Mouse (Mus musculus) frontal cortex, postnatal 10 days (tissue): ENCODE measurements around the gene Smg9.

Source experiments
- DNase-seq, 2 experiments: peaks; one replicate each; pipeline ENCODE4 v3.0.0; 2022; ENCODE audit warnings: low spot score in 2 of 2, mixed read lengths in 1 of 2

Smg9 gene

GRCm38 (mm10) chr7:24406528-24407344 is 7.3 kb downstream of the Smg9 start:
- peak in 1 of 2 experiments; percentile 62 for DNase-seq

- no peak for DNase-seq
Measured at GRCm38 (mm10) chr7:24408186-24408585, 8.8 kb downstream of the Smg9 start.

GRCm38 (mm10) chr7:24410123-24410522 is 10.7 kb downstream of the Smg9 start:
- no peak for DNase-seq

GRCm38 (mm10) chr7:24410831-24411230 is 11.4 kb downstream of the Smg9 start:
- no peak for DNase-seq

GRCm38 (mm10) chr7:24413630-24414029 is 14.2 kb downstream of the Smg9 start:
- DNase-seq = no peak

- no peak for DNase-seq
Measured at GRCm38 (mm10) chr7:24415261-24415660, 15.8 kb downstream of the Smg9 start.

GRCm38 (mm10) chr7:24419579-24419978 is 20.2 kb downstream of the Smg9 start:
- no peak for DNase-seq

GRCm38 (mm10) chr7:24421648-24422047 is 22.2 kb downstream of the Smg9 start:
- no peak for DNase-seq

- no peak for DNase-seq
Measured at GRCm38 (mm10) chr7:24422251-24422650, 22.8 kb downstream of the Smg9 start.

GRCm38 (mm10) chr7:24423107-24423763 is 23.8 kb downstream of the Smg9 start:
- DNase-seq = no peak

GRCm38 (mm10) chr7:24423956-24424732 is 24.7 kb downstream of the Smg9 start:
- no peak for DNase-seq

GRCm38 (mm10) chr7:24425919-24426318 is 26.5 kb downstream of the Smg9 start:
- no peak for DNase-seq

- no peak for DNase-seq
Measured at GRCm38 (mm10) chr7:24427168-24427567, 27.7 kb downstream of the Smg9 start.

- DNase-seq = no peak
Measured at GRCm38 (mm10) chr7:24428725-24429124, 29.3 kb downstream of the Smg9 start.

GRCm38 (mm10) chr7:24429413-24430112 is 30.1 kb downstream of the Smg9 start:
- peak; percentile 69 to 81 for DNase-seq

- no peak for DNase-seq
Measured at GRCm38 (mm10) chr7:24430551-24431345, 31.3 kb downstream of the Smg9 start.

GRCm38 (mm10) chr7:24431713-24432112 is 32.3 kb downstream of the Smg9 start:
- no peak for DNase-seq

GRCm38 (mm10) chr7:24435305-24435704 is 35.9 kb downstream of the Smg9 start:
- no peak for DNase-seq

GRCm38 (mm10) chr7:24437981-24438380 is 38.6 kb downstream of the Smg9 start:
- peak; percentile 70 to 88 for DNase-seq

GRCm38 (mm10) chr7:24439191-24439590 is 39.8 kb downstream of the Smg9 start:
- no peak for DNase-seq

GRCm38 (mm10) chr7:24439891-24440290 is 40.5 kb downstream of the Smg9 start:
- DNase-seq = no peak
